Mouse (Mus musculus) right cerebral cortex, postnatal 14 days (tissue): ENCODE results near the gene Brwd1.
A peak's percentile ranks its signal among the peaks of the same experiment; 100 is the strongest.
"Not testable (repeated sequence)": the region's sequence is repeated elsewhere in the genome, so short reads cannot be mapped to it uniquely, and the experiment has no call there.

Source experiments
- DNase-seq: peaks from one replicate; pipeline ENCODE4 v3.0.0; 2022

Brwd1 gene

GRCm38 (mm10) chr16:96080524-96080923, 1.8 kb downstream of the Brwd1 start:
- DNase-seq: no peak

- DNase-seq: no peak
Measured at GRCm38 (mm10) chr16:96068364-96068763, 14.0 kb downstream of the Brwd1 start.

- no peak for DNase-seq
Measured at GRCm38 (mm10) chr16:96066174-96066573, 16.2 kb downstream of the Brwd1 start.

GRCm38 (mm10) chr16:96064649-96065048, 17.7 kb downstream of the Brwd1 start:
- no peak for DNase-seq

- DNase-seq: no peak
Measured at GRCm38 (mm10) chr16:96044096-96044495, 38.2 kb downstream of the Brwd1 start.

GRCm38 (mm10) chr16:96040691-96041090, 41.6 kb downstream of the Brwd1 start:
- DNase-seq: no peak

- DNase-seq: no peak
Measured at GRCm38 (mm10) chr16:96039538-96039937, 42.8 kb downstream of the Brwd1 start.

GRCm38 (mm10) chr16:96034473-96034872, 47.9 kb downstream of the Brwd1 start:
- no peak for DNase-seq

- DNase-seq: no peak
Measured at GRCm38 (mm10) chr16:96032368-96033043, 49.8 kb downstream of the Brwd1 start.

- no peak for DNase-seq
Measured at GRCm38 (mm10) chr16:96030476-96031102, 51.7 kb downstream of the Brwd1 start.

- DNase-seq: no peak
Measured at GRCm38 (mm10) chr16:96026256-96026655, 56.1 kb downstream of the Brwd1 start.

GRCm38 (mm10) chr16:96025244-96025643, 57.1 kb downstream of the Brwd1 start:
- DNase-seq: no peak

- no peak for DNase-seq
Measured at GRCm38 (mm10) chr16:96021045-96021444, 61.3 kb downstream of the Brwd1 start.

GRCm38 (mm10) chr16:96009124-96009523, 73.2 kb downstream of the Brwd1 start:
- not testable (repeated sequence) for DNase-seq

- DNase-seq: not testable (repeated sequence)
Measured at GRCm38 (mm10) chr16:96004278-96004677, 78.0 kb downstream of the Brwd1 start.

GRCm38 (mm10) chr16:95999291-95999690, 83.0 kb downstream of the Brwd1 start:
- no peak for DNase-seq

- DNase-seq: no peak
Measured at GRCm38 (mm10) chr16:95996156-95996555, 86.2 kb downstream of the Brwd1 start.

GRCm38 (mm10) chr16:95994576-95994975, 87.8 kb downstream of the Brwd1 start:
- not testable (repeated sequence) for DNase-seq

GRCm38 (mm10) chr16:95992596-95992995, 89.7 kb downstream of the Brwd1 start:
- DNase-seq: no peak

- DNase-seq: no peak
Measured at GRCm38 (mm10) chr16:95991122-95991900, 91.0 kb downstream of the Brwd1 start.

GRCm38 (mm10) chr16:95990462-95991121, 91.7 kb downstream of the Brwd1 start, which contains the start of gene Psmg1:
TSS of gene Psmg1 (minus strand) at chr16:95990960.
- peak; percentile 99 for DNase-seq

- no peak for DNase-seq
Measured at GRCm38 (mm10) chr16:95984911-95985310, 97.4 kb downstream of the Brwd1 start.

GRCm38 (mm10) chr16:95983601-95984000, 98.7 kb downstream of the Brwd1 start:
- no peak for DNase-seq
